Mouse (Mus musculus): ENCODE data around the gene Crlf1.
"Not testable (repeated sequence)": the region's sequence is repeated elsewhere in the genome, so short reads cannot be mapped to it uniquely, and the experiment has no call there.

Crlf1 gene

DNA sequence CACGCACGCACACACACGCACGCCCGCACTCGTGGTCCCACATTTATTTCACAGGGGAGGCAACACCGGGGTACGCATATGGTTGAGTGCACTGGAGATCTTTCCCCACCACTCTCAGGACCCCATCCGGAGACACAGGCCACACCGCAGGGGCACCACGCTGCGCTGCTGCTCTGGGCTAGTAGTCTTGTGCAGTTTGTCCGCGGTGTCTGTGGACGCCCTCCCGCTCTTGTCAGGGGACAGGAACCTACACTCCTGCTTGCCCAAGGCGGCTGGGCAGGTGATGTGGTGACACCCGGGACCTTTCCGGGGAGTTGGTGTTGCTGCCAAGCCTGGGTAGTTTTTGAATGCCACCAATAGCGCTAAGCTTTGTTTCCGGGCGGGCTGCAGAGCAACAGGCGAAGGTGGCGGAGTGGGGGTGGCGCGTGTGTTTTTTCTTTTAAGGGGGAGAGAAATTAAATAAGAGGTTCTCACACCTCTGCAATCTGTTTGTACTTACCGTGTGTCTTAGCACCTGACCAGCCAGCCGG, 1.5 kb downstream of the Crlf1 start:
- in situ Hi-C loops (cut with MboI; ENCODE audit: unreplicated experiment in 2 of 2): no loop called here

DNA sequence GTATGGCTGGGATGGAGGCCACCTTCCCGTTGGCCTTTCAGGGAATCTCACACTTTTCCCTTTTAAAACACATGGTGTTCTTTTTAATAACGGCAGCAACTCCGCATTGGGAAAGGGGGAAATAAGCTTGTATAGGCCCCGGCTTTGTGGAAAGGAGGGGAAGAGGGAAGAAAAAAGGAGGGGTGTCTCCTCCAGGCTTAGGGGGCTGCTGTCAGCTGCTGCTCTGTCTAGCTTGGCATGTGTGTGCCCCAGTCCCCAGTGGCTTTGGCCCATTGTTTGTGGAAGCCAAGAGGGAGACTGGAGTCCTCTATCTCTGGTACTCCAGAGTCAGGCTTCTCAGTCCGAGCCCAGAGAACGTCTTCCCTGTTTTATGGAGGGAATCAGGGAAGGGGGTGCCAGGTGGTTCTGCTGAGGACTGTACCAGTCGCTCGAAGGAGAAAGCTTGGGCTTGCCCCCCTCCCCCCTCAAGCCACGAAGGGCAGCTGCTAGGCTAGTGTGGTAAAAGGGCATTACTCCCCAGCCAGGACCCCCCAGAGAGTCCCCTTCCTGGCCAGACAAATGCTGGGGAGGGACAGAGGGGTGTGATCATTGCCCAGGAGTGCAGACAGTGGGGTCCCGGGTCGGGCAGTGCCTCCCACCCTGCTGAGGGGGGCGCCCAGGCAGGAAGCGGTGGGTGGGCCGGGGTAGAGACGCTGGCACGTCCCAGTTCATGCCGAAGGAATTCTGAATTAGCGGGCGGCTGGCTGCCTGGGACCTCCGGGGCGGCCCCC, 2.2 kb downstream of the Crlf1 start:
- in situ Hi-C loops (cut with MboI; ENCODE audit: unreplicated experiment in 2 of 2): no loop called here

DNA sequence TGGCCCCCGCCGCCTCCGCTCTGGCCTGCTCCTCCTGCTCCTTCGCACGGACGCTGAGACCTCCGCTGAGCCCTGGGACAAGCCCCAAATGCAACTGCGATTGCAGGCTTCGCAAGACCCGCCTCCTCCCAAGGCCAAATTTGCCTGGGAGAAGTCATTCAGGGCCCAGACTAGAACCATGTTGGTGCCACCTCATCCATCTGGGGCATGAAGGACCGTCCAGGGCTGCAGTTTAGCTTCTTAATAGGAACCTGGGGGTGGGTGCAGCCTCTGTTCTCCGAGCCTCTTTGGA, 2.8 kb downstream of the Crlf1 start:
- in situ Hi-C loops (cut with MboI; ENCODE audit: unreplicated experiment in 2 of 2): no loop called here

DNA sequence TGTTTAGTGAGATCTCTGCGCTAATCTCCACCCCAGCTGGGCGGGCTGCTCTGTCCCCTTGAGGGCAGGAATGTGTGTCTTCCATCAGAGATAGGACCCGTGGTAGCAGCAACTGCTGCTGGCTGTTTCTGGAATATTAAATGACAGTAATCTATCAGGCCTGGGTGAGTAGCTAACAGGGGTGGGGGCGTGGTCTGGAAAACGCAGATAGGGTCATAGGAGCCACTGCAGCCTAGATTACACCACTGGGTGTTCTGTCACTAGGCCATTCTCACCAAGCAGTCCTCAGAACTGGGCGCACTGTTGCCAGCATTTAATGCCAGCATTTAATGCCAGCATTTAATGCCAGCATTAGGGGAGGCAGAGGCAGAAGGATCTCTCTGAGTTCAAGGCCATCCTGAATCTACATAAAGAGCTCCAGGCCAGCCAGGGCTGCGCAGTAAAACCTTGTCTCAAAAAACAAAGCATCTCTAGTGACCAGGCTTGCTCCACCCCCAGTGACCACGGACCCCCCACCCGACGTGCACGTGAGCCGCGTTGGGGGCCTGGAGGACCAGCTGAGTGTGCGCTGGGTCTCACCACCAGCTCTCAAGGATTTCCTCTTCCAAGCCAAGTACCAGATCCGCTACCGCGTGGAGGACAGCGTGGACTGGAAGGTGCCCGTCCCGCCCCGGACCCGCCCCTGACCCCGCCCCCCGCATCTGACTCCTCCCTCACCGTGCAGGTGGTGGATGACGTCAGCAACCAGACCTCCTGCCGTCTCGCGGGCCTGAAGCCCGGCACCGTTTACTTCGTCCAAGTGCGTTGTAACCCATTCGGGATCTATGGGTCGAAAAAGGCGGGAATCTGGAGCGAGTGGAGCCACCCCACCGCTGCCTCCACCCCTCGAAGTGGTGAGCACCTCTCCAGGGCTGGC, 7.7 kb downstream of the Crlf1 start:
- in situ Hi-C loops (cut with MboI; ENCODE audit: unreplicated experiment in 2 of 2): loop anchor here in 1 of 2 experiments (5.0 kb wide), 1 partner anchor 88 kb away; no protein-coding TSS in a partner anchor

DNA sequence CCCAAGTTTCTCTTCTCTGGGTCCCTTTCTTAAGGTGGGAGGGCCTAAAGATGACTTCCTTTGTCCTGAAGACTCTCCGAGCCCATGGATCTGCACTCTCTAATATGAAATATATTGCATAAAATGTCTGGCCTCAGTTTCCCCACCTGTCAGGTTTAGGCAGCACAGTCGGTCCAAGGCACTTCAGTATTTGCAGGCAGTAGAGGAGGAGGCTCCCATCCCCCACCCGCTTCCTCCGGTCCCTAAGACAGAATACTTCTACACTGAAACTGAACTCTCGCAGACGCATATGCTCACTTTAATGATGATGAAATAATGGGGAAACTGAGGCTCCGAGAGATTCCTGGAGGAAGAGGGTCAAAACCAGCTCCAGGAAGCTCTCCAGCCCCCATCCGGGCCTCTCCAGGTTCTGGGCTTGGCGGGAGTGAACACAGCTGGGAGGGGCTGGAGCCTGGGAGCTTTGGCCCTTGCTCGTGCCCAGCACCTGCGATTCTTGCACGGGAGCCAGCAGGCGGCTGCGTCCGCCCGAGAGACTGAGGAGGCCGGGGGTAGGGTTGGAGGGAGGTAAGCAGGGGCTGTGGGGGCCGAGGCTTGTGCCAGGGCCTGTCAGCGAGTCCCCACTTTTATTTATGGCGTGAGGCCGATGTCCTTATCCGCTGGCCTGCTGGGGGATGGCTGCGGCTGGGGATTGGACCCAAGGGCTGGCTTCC, 9.0 kb downstream of the Crlf1 start:
- in situ Hi-C loops (cut with MboI; ENCODE audit: unreplicated experiment in 2 of 2): loop anchor here in 1 of 2 experiments (5.0 kb wide), 1 partner anchor 90 kb away; no protein-coding TSS in a partner anchor

DNA sequence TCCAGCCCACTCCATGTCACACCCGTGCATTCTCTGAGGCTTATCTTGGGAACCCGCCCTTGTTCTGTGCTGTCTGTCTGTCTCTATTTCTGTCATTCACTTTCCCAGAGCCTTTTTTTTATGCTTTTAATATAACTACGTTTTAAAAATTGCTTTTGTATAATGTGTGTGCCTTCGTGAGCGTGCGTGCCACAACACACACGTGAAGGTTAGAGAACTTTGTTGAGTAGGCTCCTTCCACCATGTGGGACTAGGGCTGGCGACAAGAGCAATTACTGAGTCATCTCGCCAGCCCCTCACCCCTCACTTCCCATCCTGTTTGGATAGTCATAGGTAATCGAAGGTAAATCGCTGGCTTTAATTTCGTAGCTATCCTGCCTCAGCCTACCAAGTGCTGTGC, 9.6 kb downstream of the Crlf1 start:
- in situ Hi-C loops (cut with MboI; ENCODE audit: unreplicated experiment in 2 of 2): loop anchor here in 1 of 2 experiments (5.0 kb wide), 1 partner anchor 90 kb away; no protein-coding TSS in a partner anchor

DNA sequence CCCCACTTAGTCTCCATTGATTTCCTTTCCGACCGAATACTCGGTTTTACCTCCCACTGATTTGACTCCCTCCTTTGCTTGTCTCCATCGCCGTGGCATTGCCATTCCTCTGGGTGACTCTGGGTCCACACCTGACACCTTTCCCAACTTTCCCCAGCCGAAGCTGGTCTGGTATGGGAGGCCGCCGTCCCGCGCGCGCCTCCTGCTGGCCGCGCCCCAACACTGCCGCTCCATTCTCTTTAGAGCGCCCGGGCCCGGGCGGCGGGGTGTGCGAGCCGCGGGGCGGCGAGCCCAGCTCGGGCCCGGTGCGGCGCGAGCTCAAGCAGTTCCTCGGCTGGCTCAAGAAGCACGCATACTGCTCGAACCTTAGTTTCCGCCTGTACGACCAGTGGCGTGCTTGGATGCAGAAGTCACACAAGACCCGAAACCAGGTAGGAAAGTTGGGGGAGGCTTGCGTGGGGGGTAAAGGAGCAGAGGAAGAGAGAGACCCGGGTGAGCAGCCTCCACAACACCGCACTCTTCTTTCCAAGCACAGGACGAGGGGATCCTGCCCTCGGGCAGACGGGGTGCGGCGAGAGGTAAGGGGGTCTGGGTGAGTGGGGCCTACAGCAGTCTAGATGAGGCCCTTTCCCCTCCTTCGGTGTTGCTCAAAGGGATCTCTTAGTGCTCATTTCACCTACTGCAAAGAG, 10.2 kb downstream of the Crlf1 start:
- in situ Hi-C loops (cut with MboI; ENCODE audit: unreplicated experiment in 2 of 2): loop anchor here in 1 of 2 experiments (5.0 kb wide), 1 partner anchor 91 kb away; no protein-coding TSS in a partner anchor

DNA sequence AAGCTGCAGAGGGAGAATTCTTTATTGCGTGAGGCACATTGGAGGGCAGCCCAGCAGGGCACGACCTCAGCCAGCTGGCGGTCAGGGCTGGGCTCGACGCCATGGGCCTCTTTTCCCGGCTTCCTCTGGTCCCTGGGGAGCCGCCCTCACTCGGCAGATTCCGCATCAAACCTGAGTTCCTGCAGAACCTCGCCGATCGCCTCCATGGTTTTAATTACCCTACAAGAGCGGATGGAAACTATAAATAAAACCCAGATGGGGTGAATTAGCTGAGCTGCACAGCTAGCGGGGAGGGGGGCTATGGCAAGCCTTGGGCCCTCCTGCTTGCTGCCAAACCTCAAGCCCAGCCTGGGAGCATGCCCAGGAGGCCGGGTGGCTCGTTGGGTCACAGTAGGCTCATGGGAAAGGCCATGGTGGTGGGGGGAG, 11.3 kb downstream of the Crlf1 start:
- in situ Hi-C loops (cut with MboI; ENCODE audit: unreplicated experiment in 2 of 2): loop anchor here in 1 of 2 experiments (5.0 kb wide), 1 partner anchor 92 kb away; no protein-coding TSS in a partner anchor

DNA sequence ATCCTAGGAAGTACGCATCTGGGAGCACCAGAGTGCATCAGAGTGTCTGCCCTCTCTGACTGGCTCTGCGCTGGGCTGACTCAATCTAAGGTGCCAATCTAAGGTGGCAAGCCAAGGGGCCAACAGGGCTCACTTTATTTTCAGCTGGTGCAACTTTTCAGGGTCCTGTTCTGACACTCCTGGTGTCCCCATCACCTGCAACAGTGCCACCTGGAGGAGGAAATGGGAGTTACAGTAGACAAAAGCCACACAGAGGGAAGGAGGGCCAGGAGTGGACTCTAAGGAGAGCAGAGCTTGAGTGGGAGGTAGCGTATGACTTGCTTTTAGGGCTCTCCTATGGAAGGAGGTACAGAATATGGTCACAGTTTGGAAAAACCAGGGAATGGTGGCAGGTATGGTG, 11.9 kb downstream of the Crlf1 start:
- in situ Hi-C loops (cut with MboI; ENCODE audit: unreplicated experiment in 2 of 2): loop anchor here (5.0 kb wide), 2 partner anchors 88 to 93 kb away; no protein-coding TSS in a partner anchor

DNA sequence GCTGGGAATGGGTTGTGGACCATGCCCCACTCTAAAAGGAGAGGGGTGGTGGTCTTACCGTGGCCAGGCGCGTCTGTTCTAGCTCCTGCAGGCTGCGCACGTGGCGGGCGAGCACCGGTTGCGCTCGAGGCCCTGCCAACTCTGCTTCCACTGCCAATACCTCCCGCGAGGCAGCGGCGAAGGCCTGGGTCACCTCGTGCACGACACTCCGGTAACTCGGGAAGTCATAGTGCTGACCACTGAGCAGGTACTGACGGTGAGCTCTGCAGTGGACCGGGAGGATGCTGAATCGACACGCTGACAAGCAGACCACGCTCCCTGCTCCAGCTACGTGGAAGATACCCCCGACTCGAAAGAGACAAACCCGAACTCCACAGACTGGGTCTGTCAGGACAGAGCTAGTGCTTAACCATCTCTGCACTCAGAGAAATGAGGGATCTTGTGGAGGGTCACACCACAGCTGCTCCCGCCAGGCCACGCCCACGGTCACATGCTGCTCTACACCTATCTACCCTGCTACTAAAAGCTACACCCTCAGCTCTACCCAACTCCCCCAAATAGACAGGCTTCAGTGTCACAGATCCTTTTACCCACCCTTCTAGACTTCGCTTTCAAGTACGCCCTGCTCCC, 12.9 kb downstream of the Crlf1 start:
- in situ Hi-C loops (cut with MboI; ENCODE audit: unreplicated experiment in 2 of 2): loop anchor here in 1 of 2 experiments (5.0 kb wide), 1 partner anchor 89 kb away; no protein-coding TSS in a partner anchor

DNA sequence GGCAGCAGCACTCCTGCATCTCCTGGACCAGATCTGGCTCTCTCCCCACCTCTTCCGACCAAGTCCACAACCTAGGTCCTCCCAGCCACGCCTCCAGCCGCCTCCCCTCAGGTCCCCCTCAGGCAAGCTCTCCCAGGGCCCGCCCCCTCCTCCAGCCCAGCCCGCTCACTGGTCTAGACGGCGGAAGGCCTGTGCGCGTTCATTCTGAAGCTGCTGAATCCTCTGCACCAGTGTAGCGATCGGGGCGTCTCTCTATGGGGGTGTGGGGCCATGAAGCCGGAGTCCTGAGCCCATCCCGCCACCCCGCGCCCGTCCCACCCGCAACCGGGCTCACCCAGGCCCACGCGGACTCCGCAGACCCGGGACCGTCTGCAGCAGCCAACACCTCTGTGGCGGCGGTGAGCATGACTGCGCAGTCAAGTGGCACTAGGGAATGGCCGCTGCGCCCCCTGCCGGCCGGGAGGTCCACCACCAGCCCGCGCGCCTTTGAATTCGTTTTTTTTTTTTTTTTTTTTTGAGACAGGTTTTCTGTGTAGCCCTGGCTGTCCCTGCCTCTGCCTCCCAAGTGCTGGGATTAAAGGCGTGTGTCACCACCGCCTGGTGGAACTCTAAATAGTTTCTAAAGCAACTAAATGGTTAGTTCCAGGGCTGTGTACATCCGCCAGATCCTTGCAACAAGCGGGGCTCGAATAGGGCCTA, 13.5 kb downstream of the Crlf1 start, which contains the start of gene Rex1bd:
Gene Rex1bd (minus strand): TSS at position 425 of the 699 bp plus-strand sequence.
- in situ Hi-C loops (cut with MboI; ENCODE audit: unreplicated experiment in 2 of 2): loop anchor here in 1 of 2 experiments (5.0 kb wide), 1 partner anchor 89 kb away; no protein-coding TSS in a partner anchor

DNA sequence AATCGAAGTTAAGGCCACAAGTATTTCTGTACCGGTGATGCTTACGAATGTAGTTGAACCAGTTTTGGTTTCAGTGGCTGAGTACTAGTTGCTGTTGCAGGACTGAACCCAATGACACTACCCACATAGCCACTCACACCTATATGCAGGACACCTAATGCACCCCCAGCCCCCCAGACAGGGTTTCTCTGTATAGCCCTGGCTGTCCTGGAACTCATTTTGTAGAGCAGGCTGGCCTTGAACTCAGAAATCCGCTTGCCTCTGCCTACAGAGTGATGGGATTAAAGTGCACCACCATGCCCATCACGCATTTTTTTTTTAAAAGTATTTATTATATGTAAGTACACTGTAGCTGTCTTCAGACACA, 14.1 kb downstream of the Crlf1 start:
- in situ Hi-C loops (cut with MboI; ENCODE audit: unreplicated experiment in 2 of 2): loop anchor here in 1 of 2 experiments (5.0 kb wide), 1 partner anchor 90 kb away; no protein-coding TSS in a partner anchor

DNA sequence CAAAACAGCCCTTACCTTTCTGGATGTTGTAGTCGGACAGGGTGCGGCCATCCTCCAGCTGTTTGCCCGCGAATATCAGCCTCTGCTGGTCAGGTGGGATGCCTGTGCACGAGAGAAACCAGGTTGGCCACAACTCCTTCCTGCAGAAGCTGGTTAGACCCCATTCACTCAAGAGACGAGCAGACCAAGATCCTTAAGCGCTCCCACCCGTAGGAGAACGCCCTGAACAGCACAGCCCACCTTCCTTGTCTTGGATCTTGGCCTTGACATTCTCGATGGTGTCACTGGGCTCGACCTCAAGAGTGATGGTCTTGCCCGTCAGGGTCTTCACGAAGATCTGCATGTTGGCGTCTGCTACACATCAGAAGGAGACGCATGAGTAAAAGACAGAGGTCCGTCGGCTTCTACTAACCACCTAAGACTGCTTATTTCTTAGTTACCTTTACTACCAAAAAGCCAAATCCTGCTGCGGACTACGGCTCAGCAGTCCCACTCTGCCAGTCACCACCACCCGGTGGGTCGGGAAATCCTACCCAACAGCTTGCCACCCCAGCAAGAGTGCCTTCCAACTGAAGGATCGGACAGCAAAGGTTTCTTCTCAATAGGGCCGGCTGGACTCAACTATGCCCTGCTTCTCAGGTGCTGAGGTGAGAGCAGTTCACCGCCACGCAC, 16.5 kb downstream of the Crlf1 start:
- in situ Hi-C loops (cut with MboI; ENCODE audit: unreplicated experiment in 2 of 2): loop anchor here in 1 of 2 experiments (5.0 kb wide), 1 partner anchor 92 kb away; no protein-coding TSS in a partner anchor

DNA sequence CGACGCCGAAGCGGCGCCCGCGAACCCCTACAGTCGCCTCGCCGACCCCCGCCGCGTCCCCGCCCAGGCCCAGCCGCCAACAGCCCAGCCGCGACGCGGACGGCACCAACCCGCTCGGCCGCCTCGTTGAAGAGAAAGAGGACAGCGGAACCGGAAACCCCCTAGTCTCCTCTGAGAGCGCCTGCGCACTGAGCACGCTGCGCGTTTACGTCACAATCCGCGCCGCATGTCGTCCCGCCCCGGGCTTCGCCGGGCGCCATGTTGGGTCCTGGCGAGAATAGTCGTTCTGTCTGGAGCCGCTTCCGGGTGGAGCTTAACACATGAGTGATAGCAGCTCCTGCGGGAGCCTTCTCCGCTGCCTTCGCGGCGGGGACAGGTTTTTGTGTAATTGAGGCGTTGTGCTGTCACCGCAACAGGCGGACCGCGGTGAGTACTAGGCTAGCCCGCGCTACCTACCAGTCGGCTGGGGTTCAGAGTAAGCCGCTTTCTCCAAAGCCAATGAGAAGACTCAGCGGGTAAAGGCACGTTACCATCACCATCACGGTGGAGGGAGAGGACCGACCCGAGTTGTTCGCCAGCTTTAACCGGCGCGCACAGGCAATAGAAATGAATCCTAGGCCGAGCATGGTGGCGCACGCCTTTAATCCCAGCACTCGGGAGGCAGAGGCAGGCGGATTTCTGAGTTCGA, 17.4 kb downstream of the Crlf1 start, which contains the start of gene Uba52:
Gene Uba52 (minus strand): TSS at position 574 of the 688 bp plus-strand sequence.
- in situ Hi-C loops (cut with MboI; ENCODE audit: unreplicated experiment in 2 of 2): no loop called here

DNA sequence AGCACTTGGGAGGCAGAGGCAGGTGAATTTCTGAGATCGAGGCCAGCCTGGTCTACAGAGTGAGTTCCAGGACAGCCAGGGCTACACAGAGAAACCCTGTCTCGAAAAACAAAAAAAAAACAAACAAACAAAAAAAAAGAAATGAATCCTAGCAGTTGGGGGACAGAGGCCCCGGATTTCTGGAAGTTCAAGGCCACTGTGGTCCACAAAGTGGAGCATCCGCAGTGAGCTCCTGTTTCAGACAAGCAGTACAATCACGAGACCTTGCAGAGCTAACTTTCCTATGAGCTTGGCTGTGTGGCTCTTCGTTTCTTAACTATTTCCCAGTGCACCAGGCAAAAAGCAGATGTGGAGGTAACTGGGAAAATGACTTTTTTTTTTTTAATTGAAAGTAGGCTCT, 18.2 kb downstream of the Crlf1 start:
- in situ Hi-C loops (cut with MboI; ENCODE audit: unreplicated experiment in 2 of 2): not testable (repeated sequence)

DNA sequence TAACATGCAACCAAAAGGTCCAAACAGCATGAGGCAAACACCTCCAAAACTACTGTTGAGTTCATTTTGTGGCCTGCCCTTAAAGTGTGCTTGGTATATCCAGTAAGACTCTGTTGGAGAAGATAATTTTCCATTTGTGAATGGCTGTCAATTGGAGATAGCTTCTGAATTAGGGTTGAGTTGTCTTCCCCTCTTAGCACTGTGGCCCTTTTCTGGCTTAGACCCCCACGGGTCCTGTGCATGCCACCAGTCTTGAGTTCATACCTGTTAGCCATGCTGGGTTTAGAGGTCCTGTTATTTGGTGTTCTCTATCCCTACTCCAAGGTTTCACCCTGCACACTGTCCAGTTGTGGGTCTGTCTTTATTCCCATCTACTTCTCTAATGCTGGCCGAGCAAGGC, 18.8 kb downstream of the Crlf1 start:
- in situ Hi-C loops (cut with MboI; ENCODE audit: unreplicated experiment in 2 of 2): no loop called here

DNA sequence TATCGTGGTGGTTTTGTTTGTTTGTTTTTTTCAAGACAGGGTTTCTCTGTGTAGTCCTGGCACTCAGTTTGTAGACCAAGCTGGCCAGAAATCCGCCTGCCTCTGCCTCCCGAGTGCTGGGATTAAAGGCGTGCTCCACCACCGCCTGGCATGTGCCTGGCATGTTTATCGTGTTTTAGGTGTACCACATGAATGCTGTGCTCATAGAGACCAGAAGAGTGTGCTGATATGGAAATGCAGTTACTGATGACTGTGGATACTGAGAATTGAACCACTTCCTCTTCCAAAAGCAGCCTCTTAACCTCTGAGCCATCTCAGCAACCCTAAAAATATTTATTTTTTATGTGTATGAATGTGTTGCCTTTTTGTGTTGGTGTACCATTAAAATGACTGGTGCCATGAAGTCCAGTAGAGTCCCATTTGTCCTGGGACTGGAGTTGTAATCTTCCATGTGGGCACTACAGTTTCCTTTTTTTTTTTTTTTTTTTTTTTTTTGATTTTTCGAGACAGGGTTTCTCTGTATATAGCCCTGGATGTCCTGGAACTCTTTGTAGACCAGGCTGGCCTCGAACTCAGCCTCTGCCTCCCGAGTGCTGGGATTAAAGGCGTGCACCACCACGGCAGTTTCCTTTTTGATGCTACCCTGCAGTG, 19.4 kb downstream of the Crlf1 start:
- in situ Hi-C loops (cut with MboI; ENCODE audit: unreplicated experiment in 2 of 2): no loop called here

Data from v-Abl transformed pro-B cells (cell line).